Mouse (Mus musculus): Measurements from ENCODE around the gene Emilin1.

The Emilin1 gene

DNA sequence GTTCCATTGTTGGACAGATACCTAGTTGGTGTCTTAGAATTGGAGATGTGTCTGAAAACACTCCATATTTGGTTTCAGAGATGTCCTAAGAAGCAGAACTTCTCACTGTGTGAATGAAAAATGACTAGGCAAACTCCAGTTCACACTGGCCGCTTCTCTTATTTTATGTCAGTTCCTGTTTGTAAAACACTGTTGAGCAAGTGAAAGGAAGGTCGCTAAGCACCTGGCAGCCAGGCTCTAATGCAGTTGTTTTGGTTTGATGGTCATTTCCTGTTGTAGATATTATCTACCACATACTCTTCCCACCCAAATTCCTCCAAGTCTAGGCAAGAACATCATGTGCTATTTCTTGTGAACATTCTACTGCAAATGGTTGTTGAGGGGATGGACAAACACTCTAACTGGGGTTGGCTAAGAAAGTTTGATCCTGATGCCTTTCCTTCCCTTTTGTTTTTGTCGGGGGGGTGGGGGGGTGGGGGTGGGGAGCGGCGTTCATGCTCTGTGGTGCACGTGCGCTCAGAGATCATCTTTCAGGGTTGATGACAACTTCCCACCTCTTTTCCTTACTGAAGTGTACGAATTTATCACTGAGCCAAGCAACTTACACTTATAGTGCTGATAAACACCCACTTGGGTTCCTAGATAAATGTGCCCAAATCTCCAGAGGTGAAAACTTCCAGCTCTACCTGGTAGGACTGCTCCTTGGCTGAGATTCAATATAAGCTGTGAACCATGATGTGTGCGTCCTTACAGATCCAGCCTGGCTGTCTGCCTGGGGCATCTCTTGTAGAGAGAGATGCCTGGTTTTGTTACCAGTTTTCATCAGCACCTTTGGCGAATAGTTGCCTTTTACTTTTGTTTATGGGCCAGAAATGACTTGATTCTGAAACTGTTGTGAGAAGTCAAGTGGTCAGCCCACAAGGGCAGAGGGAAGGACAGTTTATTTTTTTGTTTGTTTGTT, 48.6 kb downstream of the Emilin1 start:
- no peak for DNase-seq

DNA sequence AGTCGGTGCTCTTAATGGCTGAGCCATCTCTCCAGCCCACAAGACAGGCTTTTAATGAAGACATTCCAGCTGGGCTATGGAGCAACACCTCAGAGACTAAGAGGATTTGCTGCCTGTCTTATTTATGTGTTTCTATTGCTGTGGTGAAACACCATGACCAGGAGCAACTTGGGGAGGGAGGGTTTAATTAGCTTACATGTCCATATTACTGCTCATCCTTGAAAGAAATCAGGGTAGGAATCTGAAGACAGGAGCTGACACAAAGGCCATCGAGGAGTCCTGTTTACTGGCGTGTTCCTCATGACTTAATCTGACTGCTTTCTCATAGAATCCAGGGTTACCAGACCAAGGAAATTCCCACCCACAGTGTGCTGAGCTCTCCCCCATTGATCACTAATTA, 50.7 kb downstream of the Emilin1 start:
- no peak for DNase-seq

- DNase-seq, result peak; percentile 34
Measured at GRCm38 (mm10) chr5:30966189-30966588, 53.0 kb downstream of the Emilin1 start.

DNA sequence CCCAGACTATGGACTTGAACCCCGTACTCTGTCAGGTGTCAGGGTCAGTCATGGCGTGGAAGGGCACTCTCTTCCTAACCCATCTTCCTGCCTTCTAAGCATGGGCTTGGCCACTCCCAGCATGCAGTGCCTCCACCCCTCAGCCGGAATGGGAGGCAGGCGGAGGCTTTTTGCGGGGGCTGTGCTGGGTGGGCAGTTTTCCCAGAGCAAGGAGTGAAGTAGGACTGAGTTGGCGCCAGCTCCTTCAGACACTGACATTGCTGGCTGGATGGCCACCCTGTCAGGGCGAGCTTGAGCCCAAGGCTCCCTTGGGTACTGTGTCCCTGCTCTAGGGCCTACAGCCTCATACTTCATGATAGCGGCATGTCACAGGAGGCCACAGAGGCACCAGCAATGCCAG, 55.2 kb downstream of the Emilin1 start, which contains the start of gene Tcf23:
Gene Tcf23, plus strand, starts transcription at position 247 of the 400 bp plus-strand sequence.
- DNase-seq, result peak; percentile 23

DNA sequence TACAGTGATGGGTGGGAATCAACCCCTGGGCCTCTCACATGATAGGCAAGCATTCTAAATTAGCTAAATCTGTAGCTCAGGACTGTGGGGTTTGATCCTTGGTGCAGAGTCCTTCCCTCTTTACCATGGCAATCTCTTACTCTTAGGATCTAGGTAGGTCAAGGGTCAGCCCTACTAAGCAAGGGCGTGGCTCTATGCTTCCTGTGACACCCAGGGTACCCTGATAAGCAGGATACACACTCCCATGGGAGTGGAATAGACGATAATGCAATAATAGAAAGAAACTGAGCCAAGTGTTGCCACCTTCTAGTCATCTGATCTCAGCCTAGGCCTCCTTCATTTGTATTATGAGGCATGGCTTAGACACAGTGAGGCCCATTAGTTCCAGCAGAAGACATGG, 56.2 kb downstream of the Emilin1 start:
- DNase-seq, result no peak

Measured in liver (tissue).